Mouse (Mus musculus): ENCODE measurements around the gene Lrrc41. TPM values are rescaled to one million over a fixed set of nuclear protein-coding genes. Genes with fewer than 3 reads are reported as not detected.

Gene Lrrc41
- 10 to 100 TPM; 16.3 to 22.4 (median 18.6) TPM for total RNA-seq (2022)

DNA sequence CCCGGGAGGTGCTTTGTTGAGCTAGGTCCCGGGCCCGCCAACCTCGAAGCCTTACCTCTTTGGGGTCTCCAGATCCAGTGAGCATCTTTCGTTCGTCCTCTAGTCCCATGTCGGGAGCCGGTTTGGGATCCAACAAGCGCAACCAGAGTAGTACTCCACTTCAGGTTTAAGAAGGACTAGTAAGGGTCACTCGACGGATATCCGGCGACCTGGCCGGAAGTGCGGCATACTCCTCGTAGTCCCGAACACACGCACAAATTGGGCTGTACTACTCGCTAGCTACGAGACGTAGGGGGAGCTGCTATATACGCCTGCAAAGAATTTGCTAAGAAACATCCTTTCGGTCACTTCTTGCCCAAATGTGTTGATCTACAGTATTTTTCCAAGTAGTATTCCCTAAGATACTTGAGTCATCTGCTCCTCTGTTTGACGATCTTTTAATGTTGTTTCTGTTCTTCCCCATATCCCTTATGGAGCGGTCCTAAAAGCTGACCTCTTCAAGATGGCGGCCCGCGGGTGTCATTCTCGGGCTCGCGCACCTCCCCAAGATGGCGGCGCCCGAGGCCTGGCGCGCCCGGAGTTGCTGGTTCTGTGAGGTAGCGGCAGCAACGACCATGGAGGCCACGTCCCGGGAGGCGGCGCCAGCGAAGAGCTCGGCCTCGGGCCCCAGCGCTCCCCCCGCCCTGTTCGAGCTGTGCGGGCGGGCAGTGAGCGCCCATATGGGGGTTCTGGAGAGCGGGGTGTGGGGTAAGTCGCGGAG, at the start of gene Lrrc41, which contains the start of gene Uqcrh:
Gene Lrrc41, plus strand, starts transcription at position 409 of the 760 bp plus-strand sequence.
Gene Uqcrh, minus strand, starts transcription at position 211 of the 760 bp plus-strand sequence.
- peak; percentile 91 to 95 for DNase-seq (ENCODE audit: low spot score in 2 of 2)

DNA sequence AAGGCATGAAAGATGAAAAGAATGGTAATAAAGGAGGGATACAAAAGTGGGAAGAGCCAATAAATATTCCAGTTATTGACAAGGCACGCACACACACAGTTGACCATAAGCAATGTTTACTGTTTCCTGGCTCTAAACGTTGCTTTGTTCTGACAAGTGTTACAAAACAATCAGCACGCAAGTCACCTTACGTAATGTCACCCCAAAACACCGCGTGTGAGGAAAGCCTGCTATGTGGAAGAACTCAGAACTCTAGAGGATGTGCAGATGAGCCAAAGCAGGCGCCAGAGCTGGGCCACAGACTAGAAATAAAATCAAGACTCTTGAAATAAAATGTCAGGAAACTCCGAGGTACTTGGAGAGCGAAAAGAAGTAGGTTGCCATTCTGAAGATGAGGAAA, 42.2 kb upstream of the Lrrc41 start:
- DNase-seq (ENCODE audit: low spot score in 2 of 2): no peak

DNA sequence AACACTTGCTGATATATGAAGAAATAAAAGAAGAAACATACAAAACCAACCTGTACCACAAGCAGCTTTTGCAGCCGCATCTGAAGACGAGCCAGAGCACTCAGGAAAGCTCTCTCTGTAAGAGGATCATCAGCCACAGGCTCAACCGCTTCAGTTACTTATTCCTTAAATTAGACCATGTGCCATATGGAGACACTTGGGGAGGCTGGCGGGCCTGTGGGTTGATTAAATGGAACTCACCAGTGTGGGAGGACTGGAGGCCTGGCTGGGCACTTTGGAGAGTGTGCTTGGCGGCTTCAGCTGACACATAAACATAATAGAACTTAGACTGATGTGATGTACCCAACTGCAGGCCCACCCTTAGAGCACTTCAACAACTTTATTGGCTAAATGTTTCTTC, 41.7 kb upstream of the Lrrc41 start:
- DNase-seq (ENCODE audit: low spot score in 2 of 2): no peak

DNA sequence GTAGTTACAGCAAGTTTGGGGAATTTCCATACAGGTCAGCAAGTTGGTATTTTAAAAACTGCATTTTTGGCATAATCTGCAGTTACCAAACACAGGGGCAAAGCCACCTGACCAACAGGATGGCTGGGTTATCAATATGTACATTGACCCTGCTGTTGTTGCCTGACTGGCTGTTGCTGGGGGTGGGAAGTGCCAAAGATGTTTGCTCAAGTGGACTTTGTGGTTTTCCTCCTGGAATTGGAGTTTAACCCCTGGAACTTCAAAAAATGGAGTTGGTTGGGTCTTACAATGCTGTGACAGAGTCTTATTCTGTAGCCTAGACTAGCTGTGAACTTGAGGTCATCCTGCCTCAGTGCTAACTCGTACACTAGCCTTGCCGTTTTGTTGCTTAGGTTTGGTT, 34.6 kb upstream of the Lrrc41 start:
- no peak for DNase-seq (ENCODE audit: low spot score in 2 of 2)

DNA sequence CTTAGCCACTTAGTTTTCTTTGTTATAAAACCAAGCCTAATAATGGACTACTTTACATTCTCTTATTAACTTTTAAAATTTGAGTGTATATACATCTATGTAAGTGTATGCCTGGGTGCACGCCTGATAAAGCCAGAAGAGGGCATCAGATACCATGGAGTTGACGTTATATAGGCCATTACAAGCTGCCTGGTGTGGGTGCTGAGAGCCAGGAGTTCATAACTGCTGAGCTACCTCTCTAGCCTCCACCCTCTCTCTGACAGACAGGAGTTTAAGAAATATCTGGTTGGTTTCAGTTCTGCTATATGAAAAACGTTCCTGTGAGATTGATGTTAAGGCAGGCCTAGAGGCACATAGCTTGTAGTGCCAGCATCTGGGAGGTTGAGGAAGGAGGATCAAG, 32.9 kb upstream of the Lrrc41 start:
- no peak for DNase-seq (ENCODE audit: low spot score in 2 of 2)

DNA sequence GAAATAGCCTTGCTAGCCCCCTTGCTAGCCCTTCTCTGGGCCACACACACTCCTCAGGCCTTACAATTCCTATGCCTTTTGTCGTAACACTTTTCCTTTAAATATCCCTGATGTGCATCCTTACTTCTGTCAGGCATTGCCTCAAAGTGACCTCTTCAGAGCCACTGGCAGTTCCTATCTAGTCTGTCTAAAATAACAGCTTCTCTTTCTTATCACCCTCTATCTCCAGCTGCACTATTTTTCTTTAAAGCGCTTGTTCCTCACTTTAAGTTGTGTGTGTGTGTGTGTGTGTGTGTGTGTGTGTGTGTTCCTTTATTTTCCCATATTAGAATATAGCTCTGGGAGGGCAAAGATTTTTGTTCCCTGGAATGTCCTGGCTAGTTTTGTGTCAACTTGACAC, 28.5 kb upstream of the Lrrc41 start:
- no peak for DNase-seq (ENCODE audit: low spot score in 2 of 2)

DNA sequence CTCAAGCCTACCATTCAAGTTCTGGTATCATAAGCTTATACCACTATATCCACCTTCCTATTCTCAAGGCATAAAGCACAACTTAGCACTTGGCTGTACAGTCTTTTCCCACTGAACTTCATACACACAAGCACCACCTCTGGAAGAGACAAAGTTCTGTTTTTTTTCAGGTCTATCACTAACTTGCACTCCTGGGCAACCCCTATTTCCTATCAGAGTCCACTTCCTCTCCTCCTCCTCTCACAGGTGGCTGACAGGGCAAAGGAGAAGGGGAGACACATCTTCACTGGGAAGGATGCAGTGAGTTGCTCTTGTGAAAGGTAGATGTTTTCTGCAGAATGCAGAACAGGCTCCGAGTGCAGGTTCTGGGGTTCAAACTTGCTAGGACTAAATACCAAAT, 27.4 kb upstream of the Lrrc41 start:
- DNase-seq (ENCODE audit: low spot score in 2 of 2): no peak

DNA sequence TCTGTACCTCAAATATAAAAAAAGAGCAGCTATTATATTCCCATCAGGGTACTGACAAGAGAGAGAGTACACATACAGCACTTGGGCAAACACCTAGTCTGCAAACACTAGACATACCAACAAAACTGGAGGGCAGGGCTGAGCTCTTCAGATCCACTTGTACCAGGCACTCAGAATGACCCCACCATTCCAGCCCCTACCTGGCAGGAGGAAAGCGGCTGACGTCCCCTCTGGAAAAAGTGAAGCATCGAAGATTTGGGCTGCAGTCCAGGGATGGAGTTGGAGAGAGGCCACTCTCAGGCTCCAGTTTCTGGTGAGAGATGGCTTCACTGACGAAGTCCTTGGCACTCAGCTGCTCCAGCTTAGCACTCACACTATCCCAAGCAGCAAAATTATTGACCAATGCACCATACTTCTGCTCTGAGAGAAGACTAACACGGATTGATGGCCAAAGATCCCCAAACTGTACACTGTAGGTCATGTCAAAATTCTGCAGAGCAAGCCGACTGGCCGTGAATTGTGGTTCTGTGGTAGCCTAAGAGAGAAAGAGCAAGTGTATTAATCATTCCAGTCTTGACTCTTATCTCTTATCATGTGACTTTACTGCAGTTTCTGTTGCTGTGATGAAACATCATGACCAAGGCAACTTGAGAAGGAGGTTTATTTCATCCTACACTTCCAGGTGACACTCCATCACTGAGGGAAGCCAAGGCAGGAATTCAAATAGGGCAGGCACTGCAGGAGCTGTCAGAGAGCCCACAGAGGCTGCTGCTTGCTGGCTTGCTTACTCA, 26.7 kb upstream of the Lrrc41 start:
- peak; percentile 12 to 33 for DNase-seq (ENCODE audit: low spot score in 2 of 2)

DNA sequence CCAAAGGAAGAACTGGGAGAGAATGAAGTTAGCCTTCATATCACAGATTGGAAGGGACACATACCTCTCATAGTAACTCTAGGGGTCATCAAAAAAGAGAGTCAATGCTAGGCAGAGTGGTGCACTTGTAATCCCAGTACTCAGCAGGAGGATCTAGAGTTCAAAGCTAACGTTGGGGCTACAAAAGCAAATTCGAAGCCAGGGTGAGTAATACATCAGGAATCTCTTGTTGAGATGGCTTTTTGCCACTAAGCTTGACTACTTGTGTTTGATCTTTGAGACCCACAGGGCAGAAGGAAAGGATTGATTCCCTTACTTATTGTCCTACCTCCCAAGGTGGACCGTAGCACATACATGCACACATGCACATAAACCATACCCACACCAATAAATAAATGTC, 25.9 kb upstream of the Lrrc41 start:
- DNase-seq (ENCODE audit: low spot score in 2 of 2): no peak

DNA sequence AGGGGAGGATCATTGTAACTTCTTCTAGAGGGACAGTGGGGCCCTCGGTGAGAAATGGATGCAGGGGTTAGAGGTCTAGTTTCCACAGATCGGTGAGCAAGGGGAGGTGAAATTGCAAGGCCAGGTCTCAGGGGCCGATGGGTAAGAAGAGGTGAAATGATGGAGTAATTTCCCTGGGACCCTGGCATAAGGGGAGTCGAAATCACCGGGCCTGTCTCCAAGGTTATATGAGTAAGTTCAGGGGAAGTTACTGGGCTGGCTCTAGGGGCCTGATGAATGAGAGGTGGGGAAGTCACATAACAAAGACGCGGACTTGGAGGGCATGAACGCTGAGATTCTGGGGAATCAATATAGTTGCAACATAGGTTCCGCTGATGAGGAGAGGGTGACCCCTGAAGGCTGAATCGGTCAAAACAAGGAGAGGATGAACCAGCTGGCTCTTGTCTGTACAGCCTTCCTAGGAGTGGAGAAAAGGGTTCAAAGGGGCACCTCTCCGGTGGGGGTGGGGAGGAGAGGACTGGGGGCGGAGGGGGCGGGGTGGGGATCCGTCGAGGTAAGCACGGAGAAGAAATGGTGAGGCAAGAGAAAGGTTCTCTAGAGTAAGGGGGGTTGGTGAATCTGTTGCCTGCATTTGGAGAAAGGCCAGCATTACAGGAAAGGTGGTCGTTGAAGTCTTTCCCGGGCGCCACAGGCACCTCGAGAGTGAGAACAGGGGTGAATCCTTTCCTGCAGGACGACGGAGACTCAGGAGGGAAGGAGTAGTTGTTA, 22.4 kb upstream of the Lrrc41 start:
- DNase-seq (ENCODE audit: low spot score in 2 of 2): no peak

DNA sequence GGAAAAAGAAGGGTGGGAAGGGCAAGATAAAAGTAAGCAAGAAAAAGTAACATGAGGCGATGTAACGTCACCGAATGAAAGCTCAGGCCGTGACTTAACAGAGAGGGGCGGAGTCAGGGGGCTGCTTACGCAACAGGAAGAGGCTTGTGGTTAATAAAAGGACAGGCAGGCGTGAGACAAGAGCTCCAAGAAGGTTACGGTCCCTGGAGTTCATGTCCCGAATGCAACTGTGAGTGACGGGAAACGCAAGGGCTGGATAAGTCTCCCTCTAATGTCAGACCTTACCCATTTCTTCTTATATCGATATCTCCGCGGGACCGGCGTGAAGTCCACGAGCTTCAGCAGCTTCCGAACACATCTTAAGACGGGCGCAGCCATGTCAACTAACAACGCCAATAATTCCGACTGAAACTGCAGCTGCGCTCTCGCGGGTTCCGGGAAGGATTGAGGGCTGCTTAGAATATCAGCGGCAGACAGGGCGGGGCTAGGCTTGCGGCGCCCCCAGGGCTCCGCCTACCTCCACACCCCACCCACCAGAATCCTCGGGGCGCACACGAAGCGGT, 21.6 kb upstream of the Lrrc41 start, which contains the start of gene Nsun4:
Gene Nsun4, minus strand, starts transcription at position 478 of the 563 bp plus-strand sequence.
- DNase-seq (ENCODE audit: low spot score in 2 of 2): peak; percentile 88 to 89

DNA sequence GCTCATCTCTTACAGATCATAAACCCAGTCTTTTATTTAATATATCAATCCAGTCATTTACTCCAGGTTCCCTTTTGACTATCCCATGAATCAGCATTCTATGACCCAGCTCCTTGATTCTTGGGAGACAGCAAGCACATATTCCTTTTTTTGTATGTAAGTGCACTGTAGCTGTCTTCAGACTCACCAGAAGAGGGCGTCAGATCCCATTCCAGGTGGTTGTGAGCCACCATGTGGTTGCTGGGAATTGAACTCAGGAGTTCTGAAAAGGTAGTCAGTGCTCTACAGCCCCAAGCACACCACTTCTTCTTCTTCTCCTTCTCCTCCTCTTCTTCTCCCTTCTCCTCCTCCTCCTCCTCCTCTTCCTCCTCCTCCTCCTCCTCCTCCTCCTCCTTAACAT, 17.5 kb upstream of the Lrrc41 start:
- DNase-seq (ENCODE audit: low spot score in 2 of 2): no peak

DNA sequence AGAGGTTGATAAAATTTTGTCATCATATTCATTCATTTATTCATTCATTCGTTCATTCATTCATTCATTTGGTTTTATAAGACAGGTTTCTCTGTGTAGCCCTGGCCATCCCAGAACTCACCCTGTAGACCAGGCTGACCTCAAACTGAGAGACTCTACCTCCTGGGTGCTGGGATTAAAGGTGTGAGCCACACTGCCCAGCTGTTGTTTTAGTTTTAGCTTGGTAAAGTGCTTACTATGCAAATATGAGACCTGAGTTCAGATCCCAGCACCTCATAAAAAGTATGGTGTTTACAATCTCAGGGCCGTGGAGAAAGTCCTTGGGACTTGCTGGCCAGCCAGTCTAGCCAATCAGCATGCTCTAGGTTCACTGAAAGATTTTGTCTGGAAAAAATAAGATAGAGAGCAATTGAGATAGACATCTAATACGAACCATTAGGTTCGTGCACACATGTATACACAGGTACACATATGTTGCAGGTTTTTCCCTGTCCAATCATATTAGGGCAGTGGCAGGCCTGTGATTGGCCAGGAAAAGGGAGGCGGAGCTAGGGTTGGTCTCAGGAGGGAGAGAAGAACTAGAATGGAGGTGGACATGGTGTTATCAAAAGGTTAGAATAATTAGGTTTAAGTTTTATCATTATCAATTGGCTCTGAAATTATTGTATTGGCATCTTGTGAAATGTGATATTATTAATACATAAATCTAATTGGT, 15.9 kb upstream of the Lrrc41 start:
- DNase-seq (ENCODE audit: low spot score in 2 of 2): no peak

DNA sequence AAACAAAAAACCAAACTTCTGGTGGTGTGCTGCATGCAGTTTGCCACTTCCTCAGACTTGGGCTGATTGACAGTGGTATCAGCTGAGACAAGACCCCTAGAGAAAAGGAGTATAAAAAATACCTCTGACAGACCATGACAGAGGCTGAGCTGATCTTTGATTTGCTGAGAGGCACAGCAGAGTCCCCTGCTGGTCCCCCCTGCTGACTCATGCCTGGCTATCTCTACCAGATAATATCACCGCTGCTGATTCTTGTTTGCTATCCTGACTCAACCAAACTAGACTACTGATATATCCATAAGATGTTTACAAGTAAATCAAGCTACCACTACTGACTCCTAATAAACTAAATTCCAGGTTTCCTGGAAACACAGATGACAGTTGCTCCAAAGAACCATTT, 11.2 kb upstream of the Lrrc41 start:
- no peak for DNase-seq (ENCODE audit: low spot score in 2 of 2)

DNA sequence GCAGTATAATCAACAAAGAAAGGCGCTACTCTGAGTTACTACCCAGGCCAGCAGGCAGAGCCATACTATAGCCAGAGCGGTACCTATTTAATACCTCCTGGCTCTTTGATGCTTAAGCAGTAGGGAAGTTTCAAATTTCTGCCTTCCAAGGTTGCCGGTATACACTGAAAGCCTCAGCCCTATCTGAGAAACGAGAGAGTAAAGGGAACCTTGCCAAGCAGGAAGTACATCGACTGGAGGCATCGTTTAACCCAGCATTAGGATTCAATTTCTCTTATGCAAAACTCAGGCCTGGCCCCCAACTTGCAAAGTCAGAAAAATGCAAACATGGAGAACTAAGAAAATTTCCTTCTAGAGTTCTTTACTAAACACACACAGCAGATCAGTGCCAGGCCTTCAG, 5.0 kb upstream of the Lrrc41 start:
- no peak for DNase-seq (ENCODE audit: low spot score in 2 of 2)

DNA sequence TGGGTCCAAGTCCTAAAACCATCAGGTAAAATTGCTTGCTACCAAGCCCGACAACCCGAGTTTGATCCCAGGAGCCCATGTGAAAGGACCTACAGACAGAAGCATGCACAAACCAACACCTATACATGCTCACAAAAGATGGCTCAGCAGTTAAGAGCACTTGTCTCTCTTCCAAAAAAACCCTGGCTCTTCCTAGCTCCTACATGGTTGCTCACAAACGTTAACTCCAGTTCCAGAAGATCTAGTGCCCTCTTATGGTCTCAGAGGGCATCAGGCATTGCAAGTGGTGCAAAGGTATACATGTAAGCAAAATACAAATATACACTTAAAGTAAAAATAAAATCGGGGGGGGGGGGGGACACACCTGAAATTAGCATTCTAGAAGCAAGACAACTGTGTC, 1.9 kb upstream of the Lrrc41 start:
- DNase-seq (ENCODE audit: low spot score in 2 of 2): no peak

DNA sequence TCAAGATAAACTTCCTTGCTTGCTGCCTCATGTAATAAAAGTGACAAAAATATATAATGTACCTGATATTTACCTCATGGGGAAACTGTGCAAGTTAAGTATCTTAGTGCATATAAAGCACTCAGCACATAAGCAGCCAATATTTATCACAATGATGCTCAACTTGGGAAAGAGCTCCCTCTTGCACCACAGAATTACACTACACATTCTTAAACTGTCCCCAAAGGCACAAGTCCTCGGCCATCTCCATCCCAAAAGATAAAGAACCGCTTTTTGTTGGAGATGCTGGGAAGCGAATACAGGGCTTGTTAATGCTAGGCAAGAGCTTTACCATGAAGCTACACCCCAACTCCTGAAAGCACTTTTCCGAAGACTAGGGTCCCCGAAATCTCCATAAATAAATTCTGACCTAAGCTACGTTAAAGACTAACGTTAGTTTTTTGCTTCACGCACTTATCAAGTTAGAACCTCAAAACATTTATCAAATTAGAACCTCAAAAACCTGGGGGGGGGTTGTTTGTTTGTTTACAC, 859 bp upstream of the Lrrc41 start:
- DNase-seq (ENCODE audit: low spot score in 2 of 2): no peak

DNA sequence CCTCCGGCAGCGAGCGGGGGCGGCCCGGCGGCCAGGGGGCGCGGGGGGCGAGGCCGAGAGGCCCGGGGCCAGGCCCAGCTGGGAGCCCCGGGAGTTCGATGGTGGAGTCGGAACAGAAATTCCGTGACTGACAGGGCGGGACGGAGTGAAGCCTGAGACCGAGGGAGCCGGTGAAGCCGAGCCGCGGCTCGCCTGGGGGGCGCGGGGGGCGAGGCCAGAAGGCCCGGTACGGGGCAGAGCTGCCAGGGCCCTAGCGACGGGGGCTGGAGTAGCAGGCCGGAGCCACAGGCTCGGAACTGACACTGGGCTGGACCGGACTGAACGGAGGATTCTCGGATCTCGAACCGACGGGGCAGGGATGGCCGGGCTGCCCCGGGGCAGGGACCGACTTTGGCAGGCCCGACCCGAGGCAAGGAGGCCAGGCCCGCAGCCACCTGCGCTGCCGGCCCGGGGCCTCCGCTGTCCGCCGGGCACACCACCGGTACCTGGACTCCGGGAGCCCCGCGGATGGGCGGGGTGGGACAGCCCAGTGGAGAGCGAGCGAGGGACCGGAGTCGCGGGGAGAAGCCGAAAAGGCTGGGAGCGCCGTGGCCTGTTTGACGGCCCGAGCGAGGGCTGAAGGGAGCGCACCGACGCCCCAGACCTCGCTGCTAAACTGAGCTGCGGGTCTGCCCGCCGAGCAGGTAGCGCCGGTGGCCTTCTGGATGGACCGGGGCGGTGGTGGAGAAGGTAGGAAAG, 731 bp downstream of the Lrrc41 start:
- peak; percentile 60 to 62 for DNase-seq (ENCODE audit: low spot score in 2 of 2)

DNA sequence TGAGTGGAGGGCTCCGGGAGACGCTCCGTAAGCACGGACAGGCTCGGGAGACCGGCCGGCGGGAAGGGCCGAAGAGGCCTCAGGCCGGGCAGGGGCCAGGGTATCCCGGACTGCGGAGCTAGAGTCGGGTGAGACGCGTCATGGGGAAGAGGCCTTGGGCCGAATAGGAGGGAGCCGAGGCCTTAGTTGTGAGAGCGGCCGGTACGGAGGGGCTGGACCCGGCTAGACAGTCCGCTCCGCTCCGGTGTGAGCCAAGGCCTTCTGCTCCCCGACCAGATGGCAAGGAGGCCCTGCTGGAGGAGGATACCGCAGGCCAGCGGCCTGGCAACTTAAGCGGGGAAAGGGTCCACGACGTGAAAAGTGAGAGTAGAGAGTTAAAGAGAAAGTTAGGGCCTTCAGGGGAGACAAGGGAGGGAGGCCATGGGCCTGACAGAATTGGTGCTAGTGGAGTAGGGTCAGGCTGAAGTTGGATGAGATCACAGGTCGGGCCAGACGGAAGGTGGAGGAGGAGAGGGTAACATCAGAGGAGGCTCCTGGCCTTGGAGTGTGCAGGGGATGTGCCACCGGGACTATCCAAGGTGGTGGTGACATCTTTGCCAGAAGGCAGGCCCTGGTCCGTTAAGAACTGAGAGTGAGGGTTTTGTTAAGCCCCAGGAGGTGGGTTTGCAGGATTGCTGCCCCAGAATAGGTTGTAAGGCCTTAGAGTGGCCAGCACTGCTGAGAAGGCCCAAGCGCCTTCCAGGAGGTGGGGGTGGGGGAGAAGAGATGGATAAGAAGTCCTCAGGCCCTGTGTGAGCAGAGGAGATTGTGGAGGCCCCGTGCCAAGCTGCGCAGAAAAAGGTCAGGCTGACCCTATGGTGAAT, 1.5 kb downstream of the Lrrc41 start:
- no peak for DNase-seq (ENCODE audit: low spot score in 2 of 2)
